Mouse (Mus musculus) urinary bladder, adult 2 months (tissue): ENCODE results near the gene Rnaset2b. TPM values are rescaled to one million over a fixed set of nuclear protein-coding genes. Genes with fewer than 3 reads are reported as not detected.

Source experiments
- polyA plus RNA-seq: library from polyadenylated mRNA; depleted of rRNA; stranded (reverse); fragments of >200 nt; gene quantifications from 2 replicates; pipeline ENCODE4 v1.2.3, GENCODE M21; 2012; rRNA removed

The Rnaset2b gene
- polyA plus RNA-seq, 1 experiment, result 266 TPM

Other genes with a start within 250 kb of the Rnaset2b start
- gene Ezr, start 187.8 kb upstream of the Rnaset2b start, polyA plus RNA-seq, result 104 and 106 TPM in 2 replicates
- 32.8 and 42.9 TPM in 2 replicates for gene Rsph3b, start 22.0 kb upstream of the Rnaset2b start, polyA plus RNA-seq
- 21.2 and 28.1 TPM in 2 replicates for gene Tagap1, start 9.5 kb upstream of the Rnaset2b start, polyA plus RNA-seq
- gene Gm49721, start 8.3 kb downstream of the Rnaset2b start, polyA plus RNA-seq, result 0.28 and 0.31 TPM in 2 replicates
- gene Gm1604a, start 54.9 kb downstream of the Rnaset2b start, polyA plus RNA-seq, result not detected in 2 replicates
- gene Rps6ka2, start 199.5 kb downstream of the Rnaset2b start, polyA plus RNA-seq, result 4.9 and 6.5 TPM in 2 replicates